Comparison of ENCODE assay signal across 20 mouse cellular contexts in genomic region chr4:76369101-76369500, GRCm38 (mm10).
A peak's percentile ranks its signal among the peaks of the same experiment; 100 is the strongest.
DNase-seq lines count a peak whose midpoint lies in the region; ATAC-seq and TF ChIP-seq lines count a peak whose summit lies in the region.
"Had no signal": no experiment of that assay in that cellular context is flagged by ENCODE, and none has a peak within 500 bp of the region (broad histone marks: within the 10 kb centered on the region; RNA-seq: fewer than 3 reads in every experiment).

No protein-coding gene starts in this region.

- 72% methylated on average over 3 of the region's 3 CpGs for WGBS in midbrain, embryonic 11.5 days
- WGBS in midbrain, embryonic 10.5 days = 80% methylated on average over 3 of the region's 3 CpGs
- 66% methylated on average over 3 of the region's 3 CpGs for WGBS in liver, postnatal 0 days (ENCODE audit: insufficient replicate concordance)

- no peaks in the 10 kb centered on the region for H3K9me3 ChIP-seq in midbrain, embryonic 11.5 days (ENCODE audit: control insufficient read depth, low read length)
- H3K9me3 ChIP-seq in midbrain, embryonic 10.5 days (replicated peaks) = no peaks in the 10 kb centered on the region
- no peaks in the 10 kb centered on the region for H3K9me3 ChIP-seq in liver, postnatal 0 days (ENCODE audit: low read length)
- H3K9me3 ChIP-seq: hindbrain, embryonic 13.5 days; stomach, embryonic 15.5 days had no signal

- H3K4me2 ChIP-seq in midbrain, embryonic 11.5 days = no peak overlapping the region
- H3K4me2 ChIP-seq in liver, postnatal 0 days (ENCODE audit: low read depth, low read length) = no peak overlapping the region
- H3K4me2 ChIP-seq: hindbrain, embryonic 13.5 days; liver, embryonic 11.5 days had no signal

- no peak for TF ChIP-seq CTCF in gastrocnemius, adult 2 months (IDR thresholded peaks at IDR 0.05)
- TF ChIP-seq CTCF in liver, postnatal 0 days (IDR thresholded peaks at IDR 0.05; ENCODE audit: low read depth) = no peak

- H3K27me3 ChIP-seq in midbrain, embryonic 11.5 days (ENCODE audit: control insufficient read depth, insufficient read depth, low read length) = no peaks in the 10 kb centered on the region
- H3K27me3 ChIP-seq in midbrain, embryonic 10.5 days (ENCODE audit: low read depth, poor library complexity, severe bottlenecking) = no peaks in the 10 kb centered on the region
- no peaks in the 10 kb centered on the region for H3K27me3 ChIP-seq in liver, postnatal 0 days (ENCODE audit: insufficient read depth, low read length)
- H3K27me3 ChIP-seq: hindbrain, embryonic 13.5 days; stomach, embryonic 15.5 days had no signal

- H3K9ac ChIP-seq in midbrain, embryonic 11.5 days (ENCODE audit: low read length) = no peak overlapping the region
- no peak overlapping the region for H3K9ac ChIP-seq in liver, postnatal 0 days (replicated peaks)
- H3K9ac ChIP-seq: hindbrain, embryonic 13.5 days; stomach, embryonic 15.5 days had no signal

- peaks cover 13% of the 10 kb centered on the region for H3K4me1 ChIP-seq in midbrain, embryonic 11.5 days (ENCODE audit: control insufficient read depth, insufficient read depth, low read length)
- peaks cover 38% of the 10 kb centered on the region for H3K4me1 ChIP-seq in midbrain, embryonic 10.5 days
- 0 out of 2 replicates have a peak, but pooled peaks cover 4% of the 10 kb centered on the region for H3K4me1 ChIP-seq in liver, postnatal 0 days (ENCODE audit: insufficient read depth)

- H3K4me3 ChIP-seq in gastrocnemius, adult 2 months = peak overlapping the region; percentile 62
- H3K4me3 ChIP-seq in midbrain, embryonic 11.5 days (ENCODE audit: low read depth, low read length) = no peak overlapping the region
- no peak overlapping the region for H3K4me3 ChIP-seq in midbrain, embryonic 10.5 days
- no peak overlapping the region for H3K4me3 ChIP-seq in liver, postnatal 0 days (ENCODE audit: low read depth, low read length)
- H3K4me3 ChIP-seq: erythroblast, embryonic 14.5 days; heart, adult 2 months; hindbrain, embryonic 13.5 days; stomach, embryonic 15.5 days had no signal

- H3K27ac ChIP-seq in gastrocnemius, adult 2 months = peak overlapping the region; percentile 79
- no peak overlapping the region for H3K27ac ChIP-seq in midbrain, embryonic 11.5 days (ENCODE audit: low read depth, low read length)
- H3K27ac ChIP-seq in midbrain, embryonic 10.5 days (replicated peaks) = no peak overlapping the region
- no peak overlapping the region for H3K27ac ChIP-seq in liver, postnatal 0 days (ENCODE audit: low read depth)
- H3K27ac ChIP-seq: hindbrain, embryonic 13.5 days; stomach, embryonic 15.5 days had no signal

- no peak for ATAC-seq in midbrain, embryonic 11.5 days (ENCODE audit: low FRiP score)
- ATAC-seq in liver, postnatal 0 days = no peak
- no peak for ATAC-seq in CD4-positive, CD25-positive, alpha-beta regulatory T cell, adult 4 months
- ATAC-seq: forebrain, embryonic 16.5 days; intestine, postnatal 0 days; lung, postnatal 0 days had no signal

- no peaks in the 10 kb centered on the region for H3K36me3 ChIP-seq in midbrain, embryonic 11.5 days (ENCODE audit: control insufficient read depth, insufficient read depth, low read length)
- H3K36me3 ChIP-seq in midbrain, embryonic 10.5 days = no peaks in the 10 kb centered on the region
- no peaks in the 10 kb centered on the region for H3K36me3 ChIP-seq in liver, postnatal 0 days (replicated peaks; ENCODE audit: insufficient read depth, low read length)
- H3K36me3 ChIP-seq: hindbrain, embryonic 13.5 days; stomach, embryonic 15.5 days had no signal

- intact Hi-C loops in gastrocnemius, adult 2 months (cut with DNase I) = loop anchor here (5.0 kb wide), 1 partner anchor 42 kb away; no protein-coding TSS in a partner anchor
- intact Hi-C loops in gastrocnemius, postnatal 36 days (cut with DNase I) = no loop called here

- no peak for DNase-seq in gastrocnemius, adult 2 months
- no peak for DNase-seq in gastrocnemius, postnatal 36 days
- peak; percentile 89 for DNase-seq in midbrain, embryonic 11.5 days (ENCODE audit: low spot score, missing footprints)
- no peak for DNase-seq in midbrain, embryonic 10.5 days (ENCODE audit: low spot score)
- DNase-seq in kidney, postnatal 14 days = peak; percentile 34
- DNase-seq in liver, postnatal 0 days = no peak
- DNase-seq in adrenal gland, adult 8-10 months = no peak
- DNase-seq: cerebellum, adult 9-10 months; heart, adult 2 months; layer of hippocampus, postnatal 36 days; retina, postnatal 1 day; thymus, postnatal 14 days had no signal

- no peak for TF ChIP-seq EP300 in liver, postnatal 0 days (IDR thresholded peaks at IDR 0.05; ENCODE audit: low read depth)

Comparison
In these comparisons a context has a peak if more than half of its experiments do, and no peak if none do; other contexts are left out.
1. DNase-seq: peak in midbrain, embryonic 11.5 days (single experiment) and kidney, postnatal 14 days (single experiment); none in gastrocnemius, adult 2 months (single experiment), gastrocnemius, postnatal 36 days (0 of 2), midbrain, embryonic 10.5 days (single experiment), liver, postnatal 0 days (single experiment) and adrenal gland, adult 8-10 months (single experiment).